Mouse (Mus musculus) kidney, embryonic 16.5 days (tissue): ENCODE data around the gene AI854703. TPM values are rescaled to one million over a fixed set of nuclear protein-coding genes. Genes with fewer than 3 reads are reported as not detected.

Experiments
- ATAC-seq: fragments of 200-750 bp; cut with Nextera tagmentation; 2 replicates; pipeline ENCODE4 v1.8.0; 2017; ENCODE audit warnings: moderate TSS enrichment; ENCODE audit not compliant: low FRiP score, low TSS enrichment
- H3K27ac ChIP-seq: fragments of 300-500 bp; sonication (generic); 2 replicates; pipeline ENCODE4 v1.5.1; 2014; ENCODE audit warnings: low read length
- H3K27me3 ChIP-seq: fragments of 300-500 bp; sonication (generic); 2 replicates; pipeline ENCODE4 v1.6.1; 2014; ENCODE audit warnings: low read length, control low read depth, mixed read lengths; ENCODE audit not compliant: insufficient read depth
- H3K36me3 ChIP-seq: fragments of 300-500 bp; sonication (generic); 2 replicates; pipeline ENCODE4 v1.6.1; 2014; ENCODE audit warnings: low read length, control low read depth, mixed read lengths; ENCODE audit not compliant: insufficient read depth
- H3K4me1 ChIP-seq: fragments of 300-500 bp; sonication (generic); 2 replicates; pipeline ENCODE4 v1.6.1; 2014; ENCODE audit warnings: low read length, control low read depth, mixed read lengths; ENCODE audit not compliant: insufficient read depth
- H3K4me2 ChIP-seq: fragments of 300-500 bp; sonication (generic); replicated peaks from 2 replicates; pipeline ENCODE4 v1.6.1; 2014; ENCODE audit warnings: low read depth, low read length
- H3K4me3 ChIP-seq: fragments of 300-500 bp; sonication (generic); 2 replicates; pipeline ENCODE4 v1.5.1; 2014; ENCODE audit warnings: mild to moderate bottlenecking, low read length
- H3K9ac ChIP-seq: fragments of 300-500 bp; sonication (generic); replicated peaks from 2 replicates; pipeline ENCODE4 v1.6.1; 2014; ENCODE audit warnings: low read length
- H3K9me3 ChIP-seq: fragments of 300-500 bp; sonication (generic); 2 replicates; pipeline ENCODE4 v1.6.1; 2016; ENCODE audit warnings: low read length, control low read depth
- whole genome bisulfite sequencing: fragments of 180-500 bp; shearing (Covaris S2); extraction: QIAGEN DNeasy Blood & Tissue Kit; methylation state at CpG from one replicate; pipeline ENCODE4 v1.1.7; 2014; 5-methylcytosine and 5-hydroxymethylcytosine counted together
- polyA plus RNA-seq: library from polyadenylated mRNA; unstranded; fragments of >200 nt; fragmentation: Nextera tagmentation; extraction: Ambion mirVana; gene quantifications from 2 replicates; pipeline ENCODE4 v1.2.1, GENCODE M21; 2015

AI854703 gene
- polyA plus RNA-seq, 1 experiment from 2014 or later = 5.4 TPM

DNA sequence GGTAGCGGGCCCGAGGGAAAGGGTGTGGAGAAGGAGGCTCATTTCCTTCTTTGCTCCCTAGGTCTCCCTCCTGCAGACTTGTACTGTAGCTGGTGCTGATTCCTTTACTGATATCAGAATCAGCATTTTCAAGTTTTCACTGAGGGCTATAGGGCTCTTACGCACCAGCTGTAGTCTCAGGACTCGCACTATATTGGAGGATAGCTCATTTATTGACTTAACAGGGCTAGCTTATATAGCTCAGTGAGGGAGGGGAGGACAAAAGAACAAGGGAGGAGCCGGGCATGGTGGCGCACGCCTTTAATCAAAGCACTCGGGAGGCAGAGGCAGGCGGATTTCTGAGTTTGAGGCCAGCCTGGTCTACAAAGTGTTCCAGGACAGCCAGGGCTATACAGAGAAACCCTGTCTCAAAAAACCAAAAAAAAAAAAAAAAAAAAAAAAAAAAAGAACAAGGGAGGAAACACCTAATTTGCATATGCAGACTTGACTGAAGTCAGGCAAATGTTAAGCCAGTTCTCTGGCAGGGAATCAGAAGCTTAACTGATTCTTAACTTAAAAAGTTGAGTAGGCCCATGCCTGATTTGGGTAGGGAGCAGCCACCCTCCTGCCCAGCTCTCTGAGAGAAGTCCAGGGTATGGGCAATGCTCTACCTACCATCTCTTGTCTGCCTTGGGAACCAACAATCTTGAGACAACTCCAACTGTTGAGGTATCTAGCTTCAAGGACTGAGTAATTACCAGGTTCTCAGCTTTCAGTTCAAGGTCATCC, 47.9 kb downstream of the AI854703 start:
- no peak for ATAC-seq
- Histone ChIP-seq H3K4me1 (no peaks in the 10 kb centered on the region; the same call in 1 of the 2 replicates), H3K27me3 (no peaks in the 10 kb centered on the region), H3K9me3 (no peaks in the 10 kb centered on the region), H3K36me3 (0 out of 2 replicates have a peak, but pooled peaks cover 5% of the 10 kb centered on the region), H3K4me3 (no peak overlapping the region), H3K27ac (no peak overlapping the region), H3K9ac (no peak overlapping the region), H3K4me2 (no peak overlapping the region)
- 95% methylated on average over 9 of the region's 9 CpGs for WGBS

GRCm38 (mm10) chr6:48675400-48675930, 48.9 kb downstream of the AI854703 start:
- H3K4me1 ChIP-seq = no peaks in the 10 kb centered on the region; the same call in 1 of the 2 replicates
- ATAC-seq = 0 out of 2 replicates have a peak, but pooled peaks have one; percentile 9
- 52% methylated on average over 10 of the region's 10 CpGs for WGBS
- H3K9ac ChIP-seq = peak overlapping the region; percentile 13; the same call in 1 of the 2 replicates
- H3K36me3 ChIP-seq = 0 out of 2 replicates have a peak, but pooled peaks cover 5% of the 10 kb centered on the region
- peak overlapping the region; percentile 34 for H3K4me3 ChIP-seq
- no peaks in the 10 kb centered on the region for H3K9me3 ChIP-seq
- no peaks in the 10 kb centered on the region for H3K27me3 ChIP-seq
- H3K4me2 ChIP-seq = peak overlapping the region; percentile 45
- peak overlapping the region; percentile 6; the same call in 1 of the 2 replicates for H3K27ac ChIP-seq

- Histone ChIP-seq H3K4me2 (peak within 1 kb of the TSS; percentile 45), H3K27me3 (no peaks in the 10 kb centered on the region), H3K27ac (peak within 1 kb of the TSS; percentile 6; the same call in 1 of the 2 replicates), H3K9me3 (no peaks in the 10 kb centered on the region), H3K4me3 (peak within 1 kb of the TSS; percentile 34), H3K9ac (peak within 1 kb of the TSS; percentile 17), H3K4me1 (no peaks in the 10 kb centered on the region; the same call in 1 of the 2 replicates), H3K36me3 (0 out of 2 replicates have a peak, but pooled peaks cover 5% of the 10 kb centered on the region)
- 27% methylated on average over 13 of the region's 13 CpGs for WGBS
- ATAC-seq = peak; percentile 70; the same call in 1 of the 2 replicates
Observed at GRCm38 (mm10) chr6:48675931-48676859, 49.6 kb downstream of the AI854703 start, which contains the start of gene Gimap9. Gimap9 (plus strand) TSS chr6:48676129.

GRCm38 (mm10) chr6:48676860-48677415, 50.4 kb downstream of the AI854703 start:
- no peak overlapping the region for H3K27ac ChIP-seq
- WGBS = 83% methylated on average over 5 of the region's 5 CpGs
- H3K4me1 ChIP-seq = no peaks in the 10 kb centered on the region; the same call in 1 of the 2 replicates
- no peak overlapping the region; the same call in 1 of the 2 replicates for H3K4me3 ChIP-seq
- no peak overlapping the region for H3K9ac ChIP-seq
- no peaks in the 10 kb centered on the region for H3K9me3 ChIP-seq
- peak overlapping the region; percentile 45 for H3K4me2 ChIP-seq
- no peak for ATAC-seq
- H3K36me3 ChIP-seq = 0 out of 2 replicates have a peak, but pooled peaks cover 5% of the 10 kb centered on the region
- no peaks in the 10 kb centered on the region for H3K27me3 ChIP-seq

DNA sequence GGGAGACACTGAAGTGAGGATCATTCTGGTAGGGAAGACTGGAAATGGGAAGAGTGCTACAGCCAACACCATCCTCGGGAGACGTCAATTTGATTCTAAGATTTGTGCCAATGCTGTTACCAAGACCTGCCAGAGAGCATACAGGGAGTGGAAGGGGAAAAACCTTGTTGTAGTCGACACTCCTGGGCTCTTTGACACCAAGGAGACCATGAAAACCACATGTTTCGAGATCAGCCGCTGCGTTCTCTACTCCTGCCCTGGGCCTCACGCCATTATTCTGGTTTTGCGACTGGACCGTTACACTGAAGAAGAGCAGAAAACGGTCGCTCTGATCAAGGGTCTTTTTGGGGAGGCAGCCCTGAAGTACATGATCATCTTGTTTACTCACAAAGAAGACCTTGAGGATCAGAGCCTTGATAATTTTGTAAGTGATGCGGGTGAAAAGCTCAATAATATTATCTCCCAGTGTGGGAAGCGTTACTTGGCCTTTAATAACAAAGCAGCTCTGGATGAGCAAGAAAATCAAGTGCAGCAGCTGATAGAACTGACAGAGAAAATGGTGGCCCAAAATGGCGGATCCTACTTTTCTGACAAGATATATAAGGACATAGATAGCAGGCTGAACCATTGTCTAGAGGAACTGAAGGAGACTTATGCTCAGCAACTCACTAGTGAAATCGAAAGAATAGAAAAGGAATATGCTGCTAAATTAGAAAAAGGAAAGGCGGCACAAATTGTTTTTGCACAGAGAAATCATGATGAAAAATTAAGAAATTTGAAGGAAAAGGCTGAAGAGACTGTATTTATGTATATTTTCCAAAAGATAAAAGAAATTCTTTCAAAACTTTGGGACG, 51.2 kb downstream of the AI854703 start:
- H3K27me3 ChIP-seq = no peaks in the 10 kb centered on the region
- H3K9ac ChIP-seq = no peak overlapping the region
- H3K4me3 ChIP-seq = no peak overlapping the region
- 0 out of 2 replicates have a peak, but pooled peaks cover 5% of the 10 kb centered on the region for H3K36me3 ChIP-seq
- H3K9me3 ChIP-seq = no peaks in the 10 kb centered on the region
- no peak overlapping the region for H3K4me2 ChIP-seq
- no peak for ATAC-seq
- H3K27ac ChIP-seq = no peak overlapping the region
- no peaks in the 10 kb centered on the region; the same call in 1 of the 2 replicates for H3K4me1 ChIP-seq
- 94% methylated on average over 17 of the region's 17 CpGs for WGBS

- H3K27me3 ChIP-seq = no peaks in the 10 kb centered on the region
- no peak overlapping the region for H3K27ac ChIP-seq
- 0 out of 2 replicates have a peak, but pooled peaks cover 5% of the 10 kb centered on the region for H3K36me3 ChIP-seq
- 78% methylated on average over 4 of the region's 4 CpGs for WGBS
- ATAC-seq = no peak
- no peaks in the 10 kb centered on the region; the same call in 1 of the 2 replicates for H3K4me1 ChIP-seq
- no peak overlapping the region for H3K4me3 ChIP-seq
- H3K9ac ChIP-seq = no peak overlapping the region
- H3K9me3 ChIP-seq = no peaks in the 10 kb centered on the region
- no peak overlapping the region for H3K4me2 ChIP-seq
Observed at GRCm38 (mm10) chr6:48678391-48678790, 51.8 kb downstream of the AI854703 start.

GRCm38 (mm10) chr6:48679701-48680100, 53.1 kb downstream of the AI854703 start:
- no peaks in the 10 kb centered on the region for H3K27me3 ChIP-seq
- H3K4me2 ChIP-seq = no peak overlapping the region
- no peak for ATAC-seq
- H3K4me1 ChIP-seq = no peaks in the 10 kb centered on the region; the same call in 1 of the 2 replicates
- WGBS = 76% methylated on average over 6 of the region's 6 CpGs
- no peak overlapping the region for H3K27ac ChIP-seq
- no peak overlapping the region for H3K9ac ChIP-seq
- no peaks in the 10 kb centered on the region for H3K9me3 ChIP-seq
- H3K36me3 ChIP-seq = 0 out of 2 replicates have a peak, but pooled peaks cover 5% of the 10 kb centered on the region
- H3K4me3 ChIP-seq = no peak overlapping the region

DNA sequence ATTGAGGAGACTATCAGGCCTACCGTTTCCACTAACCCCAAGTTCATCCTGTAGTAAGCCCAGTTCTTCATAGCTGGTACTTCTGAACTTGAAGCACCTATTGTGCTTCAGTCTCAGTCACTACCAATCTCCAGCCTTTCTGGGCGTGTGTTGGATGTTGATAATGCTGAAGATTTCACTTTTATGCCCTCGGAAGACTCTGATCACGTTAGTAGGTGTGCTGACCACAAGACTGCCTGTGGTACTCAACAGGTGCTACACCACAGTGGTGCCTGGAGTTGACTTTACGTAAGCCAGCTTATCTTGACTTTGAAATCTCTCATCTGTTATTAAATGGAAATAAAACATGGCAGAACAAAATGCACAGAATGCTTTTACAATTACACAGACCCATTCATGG, 53.9 kb downstream of the AI854703 start:
- Histone ChIP-seq H3K36me3 (0 out of 2 replicates have a peak, but pooled peaks cover 5% of the 10 kb centered on the region), H3K27me3 (no peaks in the 10 kb centered on the region), H3K4me2 (no peak overlapping the region), H3K4me3 (no peak overlapping the region), H3K9ac (no peak overlapping the region), H3K9me3 (no peaks in the 10 kb centered on the region), H3K4me1 (no peaks in the 10 kb centered on the region; the same call in 1 of the 2 replicates), H3K27ac (no peak overlapping the region)
- no peak for ATAC-seq
- 81% methylated on average over 5 of the region's 5 CpGs for WGBS
